Mouse (Mus musculus) forebrain, embryonic 14.5 days (tissue): ENCODE data around the gene Nhsl2. TPM values are rescaled to one million over a fixed set of nuclear protein-coding genes. Genes with fewer than 3 reads are reported as not detected.

Experiments
- ATAC-seq: fragments of 200-750 bp; cut with Nextera tagmentation; 2 replicates; pipeline ENCODE4 v1.8.0; 2017; ENCODE audit warnings: mild to moderate bottlenecking, moderate library complexity
- DNase-seq: peaks from one replicate; pipeline ENCODE4 v3.0.0-alpha.2; 2015; ENCODE audit warnings: low spot score
- H3K27ac ChIP-seq: fragments of 300-500 bp; sonication (generic); 2 replicates; pipeline ENCODE4 v1.5.1; 2014; ENCODE audit warnings: low read depth, mild to moderate bottlenecking, control low read depth, low read length, moderate library complexity
- H3K27me3 ChIP-seq: fragments of 300-500 bp; sonication (generic); replicated peaks from 2 replicates; pipeline ENCODE4 v1.6.1; 2014; ENCODE audit warnings: low read length, control low read depth, mixed read lengths; ENCODE audit not compliant: control insufficient read depth, insufficient read depth
- H3K36me3 ChIP-seq: fragments of 300-500 bp; sonication (generic); 2 replicates; pipeline ENCODE4 v1.6.1; 2014; ENCODE audit warnings: low read length, control low read depth; ENCODE audit not compliant: control insufficient read depth, insufficient read depth
- H3K4me1 ChIP-seq: fragments of 300-500 bp; sonication (generic); 2 replicates; pipeline ENCODE4 v1.6.1; 2014; ENCODE audit warnings: antibody characterized with exemption, low read length, control low read depth; ENCODE audit not compliant: control insufficient read depth, insufficient read depth
- H3K4me2 ChIP-seq: fragments of 300-500 bp; sonication (generic); 2 replicates; pipeline ENCODE4 v1.6.1; 2014; ENCODE audit warnings: mild to moderate bottlenecking, control low read depth, low read length
- H3K4me3 ChIP-seq: fragments of 300-500 bp; sonication (generic); 2 replicates; pipeline ENCODE4 v1.5.1; 2014; ENCODE audit warnings: low read depth, low read length, control low read depth
- H3K9ac ChIP-seq: fragments of 300-500 bp; sonication (generic); 2 replicates; pipeline ENCODE4 v1.6.1; 2014; ENCODE audit warnings: mild to moderate bottlenecking, low read length, control low read depth, moderate library complexity
- H3K9me3 ChIP-seq: fragments of 300-500 bp; sonication (generic); replicated peaks from 2 replicates; pipeline ENCODE4 v1.6.1; 2016; ENCODE audit warnings: low read length, control low read depth, mixed read lengths; ENCODE audit not compliant: control insufficient read depth
- WGBS: fragments of 180-500 bp; shearing (Covaris S2); extraction: QIAGEN DNeasy Blood & Tissue Kit; methylation state at CpG from one replicate; pipeline ENCODE4 v1.1.7; 2014; 5-methylcytosine and 5-hydroxymethylcytosine counted together
- polyA plus RNA-seq: library from polyadenylated mRNA; unstranded; fragments of >200 nt; fragmentation: Nextera tagmentation; extraction: Ambion mirVana; gene quantifications from 2 replicates; pipeline ENCODE4 v1.2.1, GENCODE M21; 2014

The Nhsl2 gene
- polyA plus RNA-seq, 1 experiment from 2014 or later, result 3.5 TPM

DNA sequence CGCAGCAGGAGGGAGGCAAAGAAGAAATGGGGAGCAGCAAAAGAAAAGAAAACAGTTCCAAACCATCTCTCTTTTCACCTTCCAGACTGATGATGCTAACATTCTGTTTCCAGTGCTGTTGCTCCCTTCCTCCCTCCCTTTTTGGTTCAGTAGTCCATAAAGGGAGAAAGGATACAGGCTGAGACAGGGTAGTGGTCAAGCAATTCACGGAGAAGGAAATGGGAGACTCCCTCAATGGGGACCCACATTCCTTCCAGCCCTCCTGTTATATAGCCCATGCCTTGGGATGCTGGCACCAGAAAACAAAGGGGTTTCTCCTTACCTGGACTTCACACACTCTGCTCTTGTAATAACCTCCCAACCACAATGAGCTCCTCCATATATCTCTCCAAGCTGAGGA is 222.3 kb downstream of the Nhsl2 start:
- Histone ChIP-seq H3K27ac (peak overlapping the region; percentile 77), H3K4me3 (peak overlapping the region; percentile 52), H3K9ac (peak overlapping the region; percentile 50; the same call in 1 of the 2 replicates), H3K27me3 (no peaks in the 10 kb centered on the region), H3K4me1 (peaks cover 5% of the 10 kb centered on the region; the same call in 1 of the 2 replicates), H3K9me3 (no peaks in the 10 kb centered on the region), H3K4me2 (peak overlapping the region; percentile 58), H3K36me3 (peaks cover 4% of the 10 kb centered on the region; the same call in 1 of the 2 replicates)
- 35% methylated on average over 2 of the region's 2 CpGs for WGBS
- peak; percentile 30 for ATAC-seq
- DNase-seq, result no peak

DNA sequence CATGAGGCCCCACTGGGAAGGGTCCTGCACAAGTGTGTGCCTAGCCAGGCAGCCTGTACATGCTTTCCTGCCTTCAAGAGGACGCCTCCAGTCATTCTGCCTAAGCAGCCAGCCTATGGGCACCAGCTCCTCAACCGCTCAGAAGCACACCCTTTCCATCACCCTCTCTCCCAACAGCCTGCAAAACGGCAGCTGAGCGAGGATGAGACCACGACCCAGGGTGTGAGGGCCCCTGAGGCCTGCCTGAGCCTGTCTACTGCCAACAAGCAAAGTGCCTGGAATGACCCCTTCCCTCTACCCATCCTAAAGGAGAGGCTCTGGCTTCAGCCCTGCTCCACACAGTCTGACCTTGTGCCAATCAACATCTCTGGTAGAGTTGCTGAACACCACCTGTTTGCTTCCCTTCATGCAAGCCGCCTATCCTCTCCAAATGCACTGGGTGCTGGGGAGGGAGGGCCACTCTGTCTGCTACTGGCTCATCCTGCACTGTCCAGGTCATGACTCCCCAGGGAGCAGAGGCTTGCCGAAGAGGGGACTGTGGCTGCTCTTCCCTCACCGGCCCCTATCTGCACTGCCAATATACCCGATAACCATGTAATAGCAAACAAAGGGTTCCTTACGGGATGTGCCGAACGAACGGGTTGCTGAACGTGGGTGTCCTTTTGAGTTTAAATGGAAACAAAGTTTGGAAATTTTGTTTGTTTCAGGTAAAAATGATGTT is 224.6 kb downstream of the Nhsl2 start:
- no peak overlapping the region for H3K4me2 ChIP-seq
- WGBS, result 86% methylated on average over 14 of the region's 14 CpGs
- H3K4me1 ChIP-seq, result peaks cover 5% of the 10 kb centered on the region; the same call in 1 of the 2 replicates
- H3K9me3 ChIP-seq, result no peaks in the 10 kb centered on the region
- no peaks in the 10 kb centered on the region for H3K36me3 ChIP-seq
- H3K9ac ChIP-seq, result no peak overlapping the region
- no peak for DNase-seq
- no peak overlapping the region for H3K27ac ChIP-seq
- H3K4me3 ChIP-seq, result no peak overlapping the region
- no peaks in the 10 kb centered on the region for H3K27me3 ChIP-seq
- no peak for ATAC-seq

DNA sequence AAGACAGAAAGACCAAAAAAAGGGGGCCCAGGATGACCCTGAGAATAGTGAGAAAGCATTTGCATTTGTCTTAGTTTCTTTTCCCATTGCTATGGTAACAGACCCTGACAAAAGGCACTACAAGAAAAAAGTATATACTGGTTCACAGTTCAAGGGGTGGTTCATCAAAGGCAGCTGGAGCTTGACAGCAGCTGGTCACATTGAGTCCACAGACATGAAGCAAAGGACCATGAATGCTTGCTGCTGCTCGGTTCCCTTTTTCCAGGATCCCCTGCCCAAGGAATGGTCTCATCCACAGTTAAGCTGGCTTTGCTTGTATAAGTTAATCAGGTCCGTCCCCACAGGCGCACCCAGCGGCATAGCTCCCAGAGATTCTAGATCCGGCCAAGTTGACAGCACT is 225.2 kb downstream of the Nhsl2 start:
- no peak overlapping the region for H3K4me3 ChIP-seq
- peaks cover 5% of the 10 kb centered on the region; the same call in 1 of the 2 replicates for H3K4me1 ChIP-seq
- WGBS, result 68% methylated on average over 5 of the region's 5 CpGs
- H3K9ac ChIP-seq, result no peak overlapping the region
- ATAC-seq, result no peak
- DNase-seq, result no peak
- H3K9me3 ChIP-seq, result no peaks in the 10 kb centered on the region
- H3K27me3 ChIP-seq, result no peaks in the 10 kb centered on the region
- H3K36me3 ChIP-seq, result no peaks in the 10 kb centered on the region
- no peak overlapping the region for H3K27ac ChIP-seq
- no peak overlapping the region for H3K4me2 ChIP-seq

DNA sequence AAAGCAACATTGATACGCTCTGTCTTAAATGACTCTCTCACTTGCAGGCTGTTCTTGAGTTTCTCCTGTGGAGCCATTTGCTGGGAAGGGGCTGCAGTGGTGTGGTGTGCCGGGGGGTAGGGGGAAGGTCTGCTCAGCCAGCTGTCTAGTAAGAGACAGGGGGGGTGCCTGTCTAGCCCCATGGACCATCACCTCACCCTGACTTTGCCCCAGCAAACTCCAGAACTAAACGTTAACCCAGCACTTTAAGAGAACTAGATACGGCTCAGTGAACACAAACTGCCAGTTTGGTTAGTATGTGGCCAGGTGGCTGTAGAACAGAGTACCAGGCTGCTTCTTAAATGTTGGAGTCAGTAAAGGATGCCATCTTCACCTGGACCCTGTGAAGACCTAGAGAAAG is 226.0 kb downstream of the Nhsl2 start:
- 85% methylated on average over 4 of the region's 4 CpGs for WGBS
- Histone ChIP-seq H3K36me3 (no peaks in the 10 kb centered on the region), H3K27ac (no peak overlapping the region), H3K27me3 (no peaks in the 10 kb centered on the region), H3K4me3 (no peak overlapping the region), H3K9me3 (no peaks in the 10 kb centered on the region), H3K9ac (no peak overlapping the region), H3K4me2 (no peak overlapping the region), H3K4me1 (peaks cover 5% of the 10 kb centered on the region; the same call in 1 of the 2 replicates)
- ATAC-seq (no peak), DNase-seq (no peak)

DNA sequence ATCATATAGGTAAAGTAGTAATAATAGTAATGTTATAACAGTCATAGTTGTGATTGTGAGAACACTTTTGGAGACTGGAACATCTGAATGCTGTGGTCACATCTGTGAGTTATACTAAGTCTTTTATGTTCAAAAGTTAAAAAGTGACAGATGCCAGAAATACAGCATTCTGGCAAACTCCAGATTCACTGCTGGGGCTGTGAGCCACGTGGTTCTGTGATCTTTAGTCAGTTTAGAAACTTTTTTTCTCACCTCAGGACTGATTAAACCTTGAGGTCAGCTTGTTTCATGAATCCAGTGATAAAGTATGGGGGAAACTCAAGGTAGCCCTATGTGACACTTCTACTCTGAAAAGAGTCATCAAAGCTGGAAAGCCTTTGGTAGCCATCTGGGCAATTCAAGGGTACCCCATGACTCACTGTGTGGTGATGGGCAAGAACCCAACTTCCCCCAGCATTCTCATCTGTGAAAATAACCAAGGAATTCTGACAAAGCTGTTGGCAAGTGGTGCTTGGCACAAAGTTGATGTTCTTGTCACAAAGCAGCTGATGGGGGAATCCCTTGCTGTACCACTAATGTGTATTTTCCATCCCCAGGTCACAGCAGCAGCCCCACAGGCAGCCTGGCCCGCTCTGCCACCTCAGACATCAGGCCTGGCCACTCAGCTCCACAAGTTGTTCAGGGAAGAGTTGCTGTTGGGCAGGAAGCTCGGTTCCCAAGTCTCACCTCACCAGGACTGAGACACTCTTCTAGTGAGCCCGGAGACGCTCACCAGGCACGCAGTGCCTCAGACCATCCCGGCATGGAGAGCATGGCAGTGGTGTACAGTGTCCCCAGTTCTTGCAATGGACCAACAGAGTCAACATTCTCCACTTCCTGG is 227.9 kb downstream of the Nhsl2 start:
- peaks cover 8% of the 10 kb centered on the region for H3K4me1 ChIP-seq
- 84% methylated on average over 7 of the region's 7 CpGs for WGBS

DNA sequence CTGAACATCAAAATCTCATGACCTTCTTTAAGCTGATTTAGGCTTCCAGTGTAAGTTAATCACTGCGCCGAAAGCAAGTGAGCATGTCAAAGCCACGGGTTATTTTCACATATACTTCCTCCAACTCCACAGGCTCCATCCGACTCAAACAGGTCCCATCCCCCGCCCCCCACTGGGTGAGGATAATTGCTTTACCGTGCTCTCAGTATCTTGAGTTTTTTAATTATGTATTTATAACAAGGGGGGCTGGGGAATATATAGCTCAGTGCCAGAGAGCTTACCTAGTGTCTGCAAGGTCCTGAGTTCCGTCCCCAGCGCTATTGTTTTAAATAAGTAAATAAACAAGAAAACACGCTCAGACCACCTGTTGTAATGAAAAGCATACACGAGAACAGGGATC is 231.9 kb downstream of the Nhsl2 start:
- no peak overlapping the region for H3K9ac ChIP-seq
- no peaks in the 10 kb centered on the region for H3K36me3 ChIP-seq
- H3K9me3 ChIP-seq, result no peaks in the 10 kb centered on the region
- peak overlapping the region; percentile 95 for H3K27ac ChIP-seq
- no peak overlapping the region for H3K4me3 ChIP-seq
- peaks cover 15% of the 10 kb centered on the region for H3K4me1 ChIP-seq
- no peaks in the 10 kb centered on the region for H3K27me3 ChIP-seq
- WGBS, result 45% methylated on average over 10 of the region's 10 CpGs
- no peak overlapping the region; the same call in 1 of the 2 replicates for H3K4me2 ChIP-seq
- 0 out of 2 replicates have a peak, but pooled peaks have one; percentile 22 for ATAC-seq
- no peak for DNase-seq

More for the DNA sequence above, 227.9 kb downstream of the Nhsl2 start:
- DNase-seq (no peak), ATAC-seq (no peak)
- no peaks in the 10 kb centered on the region for H3K9me3 ChIP-seq
- no peak overlapping the region for H3K27ac ChIP-seq
- H3K27me3 ChIP-seq, result no peaks in the 10 kb centered on the region
- no peaks in the 10 kb centered on the region for H3K36me3 ChIP-seq
- no peak overlapping the region for H3K9ac ChIP-seq
- no peak overlapping the region for H3K4me3 ChIP-seq
- H3K4me2 ChIP-seq, result no peak overlapping the region

DNA sequence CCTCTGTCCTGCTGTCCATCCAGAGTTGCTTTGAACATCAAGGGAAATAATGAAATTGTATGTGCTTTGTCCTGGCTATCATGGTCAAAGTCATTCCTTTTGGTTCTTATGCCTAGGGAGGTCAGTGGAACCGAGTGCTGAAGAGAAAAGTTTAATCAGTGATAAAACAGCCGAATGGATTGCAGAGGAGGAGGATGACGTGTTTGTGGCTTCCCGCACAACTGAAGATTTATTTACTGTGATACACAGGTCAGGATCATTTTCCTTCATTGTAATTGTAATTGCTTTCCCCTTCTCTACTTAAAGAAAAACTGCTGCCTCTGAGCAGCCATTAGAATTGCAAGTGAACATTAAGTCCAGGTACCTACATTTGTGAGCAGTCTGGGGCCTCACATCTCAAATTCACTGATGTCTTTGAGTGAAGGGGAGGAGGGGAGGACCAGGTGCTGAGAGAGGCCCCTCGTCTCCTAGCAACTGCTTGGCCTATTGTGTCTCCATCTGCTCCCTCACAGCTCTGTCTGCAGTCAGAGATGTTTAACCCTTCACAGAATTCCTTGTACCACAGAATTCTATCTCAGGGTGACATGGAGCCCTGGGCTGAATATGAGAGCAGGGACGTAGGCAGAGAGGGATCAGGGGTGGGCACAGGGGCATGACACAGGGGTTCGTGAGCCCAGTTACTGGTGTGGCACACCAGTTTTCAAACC is 232.5 kb downstream of the Nhsl2 start:
- H3K4me1 ChIP-seq, result peaks cover 15% of the 10 kb centered on the region
- H3K4me3 ChIP-seq, result no peak overlapping the region
- peak overlapping the region; percentile 23 for H3K4me2 ChIP-seq
- ATAC-seq (peak; percentile 95), DNase-seq (peak; percentile 90)
- no peaks in the 10 kb centered on the region for H3K9me3 ChIP-seq
- peak overlapping the region; percentile 95 for H3K27ac ChIP-seq
- H3K27me3 ChIP-seq, result no peaks in the 10 kb centered on the region
- 24% methylated on average over 7 of the region's 7 CpGs for WGBS
- H3K9ac ChIP-seq, result peak overlapping the region; percentile 29; the same call in 1 of the 2 replicates
- H3K36me3 ChIP-seq, result no peaks in the 10 kb centered on the region

DNA sequence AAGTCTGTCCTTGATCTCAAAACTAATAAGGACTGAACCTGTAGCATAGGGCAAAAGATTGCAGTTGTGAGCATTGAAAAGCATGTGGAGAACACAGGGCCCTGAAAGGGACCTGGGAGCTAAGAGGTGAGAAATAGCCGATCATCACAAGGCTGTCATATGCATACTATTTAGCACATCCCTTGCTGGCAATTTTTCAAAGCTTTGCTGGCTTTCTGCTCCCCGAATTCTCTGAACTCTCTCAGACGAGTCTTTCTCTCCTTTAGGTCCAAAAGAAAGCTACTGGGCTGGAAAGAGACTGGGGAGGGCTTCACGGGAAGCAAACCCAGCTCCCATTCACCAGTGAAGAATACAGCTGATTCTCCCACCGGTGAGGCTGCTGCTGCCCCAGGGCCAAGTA is 233.2 kb downstream of the Nhsl2 start:
- WGBS, result 29% methylated on average over 5 of the region's 5 CpGs
- Histone ChIP-seq H3K4me3 (no peak overlapping the region), H3K27me3 (no peaks in the 10 kb centered on the region), H3K4me1 (peaks cover 15% of the 10 kb centered on the region), H3K36me3 (no peaks in the 10 kb centered on the region), H3K27ac (peak overlapping the region; percentile 95), H3K4me2 (peak overlapping the region; percentile 23), H3K9me3 (no peaks in the 10 kb centered on the region), H3K9ac (peak overlapping the region; percentile 29; the same call in 1 of the 2 replicates)
- peak; percentile 46 for ATAC-seq
- peak; percentile 60 for DNase-seq
